Mouse (Mus musculus): ENCODE results near the gene Myo16.

DNA sequence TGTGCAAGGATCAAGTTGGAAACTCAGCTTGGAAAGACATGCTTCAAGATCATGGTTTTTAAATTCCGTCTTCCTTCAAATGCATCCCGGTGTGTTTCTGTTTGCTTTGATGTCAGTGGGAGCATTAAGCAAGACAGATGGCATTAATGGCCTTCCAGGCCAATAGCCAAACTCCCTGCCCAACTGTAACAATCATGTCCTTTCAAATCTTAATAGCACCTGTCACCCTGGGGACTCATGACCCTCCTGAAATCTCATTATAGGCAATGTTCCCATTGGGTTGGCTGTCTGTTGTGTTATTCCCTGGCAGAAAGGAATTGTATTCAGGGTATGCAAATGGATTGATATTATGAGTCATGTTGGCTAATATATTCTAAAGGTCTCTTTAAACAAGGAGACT is 30.3 kb upstream of the Myo16 start:
- no peak for TF ChIP-seq CTCF (IDR thresholded peaks at IDR 0.05; ENCODE audit: low read depth)
- TF ChIP-seq EP300 (optimal IDR thresholded peaks at IDR 0.05), result no peak

Data from stomach, postnatal 0 days (tissue).